Comparison of ENCODE assay signal across 28 mouse cellular contexts in genomic region chr4:138685813-138686212, GRCm38 (mm10). TPM values are rescaled to one million over a fixed set of nuclear protein-coding genes. Genes with fewer than 3 reads are reported as not detected.
A peak's percentile ranks its signal among the peaks of the same experiment; 100 is the strongest.
DNase-seq lines count a peak whose midpoint lies in the region; ATAC-seq lines count a peak whose summit lies in the region.
"Had no signal": no experiment of that assay in that cellular context is flagged by ENCODE, and none has a peak within 500 bp of the region (broad histone marks: within the 10 kb centered on the region; RNA-seq: fewer than 3 reads in every experiment).

No protein-coding gene starts in this region.

- H3K9me3 ChIP-seq in midbrain, embryonic 13.5 days: no peaks in the 10 kb centered on the region
- no peaks in the 10 kb centered on the region for H3K9me3 ChIP-seq in midbrain, embryonic 14.5 days (ENCODE audit: control insufficient read depth, low read length)
- H3K9me3 ChIP-seq: embryonic facial prominence, embryonic 13.5 days; kidney, embryonic 15.5 days; limb, embryonic 13.5 days; liver, embryonic 12.5 days; neural tube, embryonic 13.5 days had no signal

- peak; percentile 76 for ATAC-seq in frontal cortex, adult (ENCODE audit: low TSS enrichment)
- no peak for ATAC-seq in midbrain, embryonic 13.5 days
- ATAC-seq in midbrain, embryonic 14.5 days (ENCODE audit: low FRiP score, low TSS enrichment): no peak
- ATAC-seq: forebrain, embryonic 16.5 days; liver, embryonic 12.5 days; liver, postnatal 0 days had no signal

- no peak overlapping the region for H3K4me2 ChIP-seq in midbrain, embryonic 13.5 days (replicated peaks)
- no peak overlapping the region for H3K4me2 ChIP-seq in midbrain, embryonic 14.5 days (ENCODE audit: low read length)
- H3K4me2 ChIP-seq: embryonic facial prominence, embryonic 13.5 days; heart, embryonic 11.5 days; hindbrain, embryonic 14.5 days; kidney, embryonic 15.5 days; limb, embryonic 13.5 days; liver, embryonic 12.5 days; midbrain, embryonic 11.5 days; neural tube, embryonic 13.5 days had no signal

- H3K27ac ChIP-seq in midbrain, embryonic 13.5 days: 0 out of 2 replicates have a peak overlapping the region, but pooled peaks have one; percentile 5
- H3K27ac ChIP-seq in midbrain, embryonic 14.5 days (replicated peaks; ENCODE audit: low read depth, low read length): no peak overlapping the region
- H3K27ac ChIP-seq: embryonic facial prominence, embryonic 13.5 days; gastrocnemius, adult 2 months; hindbrain, embryonic 14.5 days; kidney, embryonic 15.5 days; limb, embryonic 13.5 days; liver, embryonic 12.5 days; neural tube, embryonic 13.5 days had no signal

- H3K36me3 ChIP-seq in midbrain, embryonic 13.5 days: no peaks in the 10 kb centered on the region
- H3K36me3 ChIP-seq in midbrain, embryonic 14.5 days (ENCODE audit: control insufficient read depth, insufficient read depth, low read length): no peaks in the 10 kb centered on the region
- H3K36me3 ChIP-seq: embryonic facial prominence, embryonic 13.5 days; G1E; kidney, embryonic 15.5 days; limb, embryonic 13.5 days; liver, embryonic 12.5 days; neural tube, embryonic 13.5 days had no signal

- H3K9ac ChIP-seq in midbrain, embryonic 13.5 days (replicated peaks): no peak overlapping the region
- no peak overlapping the region for H3K9ac ChIP-seq in midbrain, embryonic 14.5 days (replicated peaks; ENCODE audit: low read length)
- H3K9ac ChIP-seq: embryonic facial prominence, embryonic 13.5 days; hindbrain, embryonic 14.5 days; kidney, embryonic 15.5 days; limb, embryonic 13.5 days; liver, embryonic 12.5 days; liver, postnatal 0 days; neural tube, embryonic 13.5 days had no signal

- H3K27me3 ChIP-seq in midbrain, embryonic 13.5 days: peaks cover 7% of the 10 kb centered on the region; the same call in 1 of the 2 replicates
- no peaks in the 10 kb centered on the region for H3K27me3 ChIP-seq in midbrain, embryonic 14.5 days (ENCODE audit: control insufficient read depth, insufficient read depth, low read length)

- no peak overlapping the region for H3K4me3 ChIP-seq in midbrain, embryonic 13.5 days (replicated peaks)
- H3K4me3 ChIP-seq in midbrain, embryonic 14.5 days (replicated peaks; ENCODE audit: low read depth, low read length): no peak overlapping the region
- H3K4me3 ChIP-seq: embryonic facial prominence, embryonic 13.5 days; gastrocnemius, adult 2 months; kidney, embryonic 15.5 days; limb, embryonic 13.5 days; liver, embryonic 12.5 days; neural tube, embryonic 13.5 days had no signal

- H3K4me1 ChIP-seq in midbrain, embryonic 13.5 days (replicated peaks): peaks cover 34% of the 10 kb centered on the region
- H3K4me1 ChIP-seq in midbrain, embryonic 14.5 days (ENCODE audit: control insufficient read depth, insufficient read depth, low read length): peaks cover 30% of the 10 kb centered on the region
- H3K4me1 ChIP-seq: embryonic facial prominence, embryonic 13.5 days; limb, embryonic 13.5 days; liver, embryonic 12.5 days had no signal

- WGBS in midbrain, embryonic 13.5 days: 84% methylated on average over 6 of the region's 6 CpGs
- WGBS in midbrain, embryonic 14.5 days: 78% methylated on average over 6 of the region's 6 CpGs

- no peak for DNase-seq in frontal cortex, postnatal 25 days (ENCODE audit: low spot score in 2 of 2)
- DNase-seq in midbrain, embryonic 14.5 days: no peak
- DNase-seq in frontal cortex, adult 2 months (ENCODE audit: extremely low spot score in 1 of 2, low spot score in 1 of 2): peak; percentile 71 to 72
- peak; percentile 78 for DNase-seq in telencephalon, adult 2 months (ENCODE audit: low read depth, low spot score)
- DNase-seq in kidney, adult 18-20 months: no peak
- DNase-seq: adrenal gland, adult 8-10 months; cerebellum, adult 8-10 months; gastrocnemius, adult 2 months; gastrocnemius, postnatal 36 days; heart, adult 18-20 months; heart, postnatal 36 days; kidney, adult 11 months; kidney, postnatal 25 days; liver, postnatal 0 days; lung, postnatal 36 days had no signal

RNA-seq across cellular contexts. Expression of gene Pla2g2c, which starts 38.8 kb away (rescaled TPM):
- 0.66 and 0.73 TPM in 2 replicates for polyA plus RNA-seq in midbrain, embryonic 13.5 days (2015; fragmentation: Nextera tagmentation; extraction: Ambion mirVana)
- 0.83 and 0.94 TPM in 2 replicates for polyA plus RNA-seq in midbrain, embryonic 14.5 days (2014; fragmentation: Nextera tagmentation; extraction: Ambion mirVana)
- 0.16 and 0.29 TPM in 2 replicates for polyA plus RNA-seq in frontal cortex, adult 2 months (2012; rRNA removed)
- polyA plus RNA-seq: forebrain, embryonic 16.5 days; G1E; heart, embryonic 16.5 days; liver, postnatal 0 days had no signal

RNA-seq across cellular contexts. Expression of gene Vwa5b1, which starts 50.1 kb away (rescaled TPM):
- polyA plus RNA-seq in midbrain, embryonic 13.5 days (2015; fragmentation: Nextera tagmentation; extraction: Ambion mirVana): 0.63 and 0.82 TPM in 2 replicates
- polyA plus RNA-seq in midbrain, embryonic 14.5 days (2014; fragmentation: Nextera tagmentation; extraction: Ambion mirVana): 1.2 and 1.6 TPM in 2 replicates
- 2.4 TPM in 2 replicates for polyA plus RNA-seq in frontal cortex, adult 2 months (2012; rRNA removed)
- polyA plus RNA-seq: G1E; heart, embryonic 11.5 days; limb, embryonic 13.5 days; liver, embryonic 12.5 days; liver, postnatal 0 days had no signal

RNA-seq across cellular contexts. Expression of gene Ubxn10, which starts 51.2 kb away (rescaled TPM):
- 2.5 and 3.1 TPM in 2 replicates for polyA plus RNA-seq in midbrain, embryonic 13.5 days (2015; fragmentation: Nextera tagmentation; extraction: Ambion mirVana)
- 3.0 and 3.9 TPM in 2 replicates for polyA plus RNA-seq in midbrain, embryonic 14.5 days (2014; fragmentation: Nextera tagmentation; extraction: Ambion mirVana)
- polyA plus RNA-seq in frontal cortex, adult 2 months (2012; rRNA removed): 1.2 and 1.4 TPM in 2 replicates
- polyA plus RNA-seq: G1E had no signal

Comparison
In these comparisons a context has a peak if more than half of its experiments do, and no peak if none do; other contexts are left out.
1. DNase-seq: peak in frontal cortex, adult 2 months (2 of 2) and telencephalon, adult 2 months (single experiment); none in frontal cortex, postnatal 25 days (0 of 2), midbrain, embryonic 14.5 days (single experiment) and kidney, adult 18-20 months (single experiment).